Mouse (Mus musculus): Measurements from ENCODE around the gene Rpl11.

DNA sequence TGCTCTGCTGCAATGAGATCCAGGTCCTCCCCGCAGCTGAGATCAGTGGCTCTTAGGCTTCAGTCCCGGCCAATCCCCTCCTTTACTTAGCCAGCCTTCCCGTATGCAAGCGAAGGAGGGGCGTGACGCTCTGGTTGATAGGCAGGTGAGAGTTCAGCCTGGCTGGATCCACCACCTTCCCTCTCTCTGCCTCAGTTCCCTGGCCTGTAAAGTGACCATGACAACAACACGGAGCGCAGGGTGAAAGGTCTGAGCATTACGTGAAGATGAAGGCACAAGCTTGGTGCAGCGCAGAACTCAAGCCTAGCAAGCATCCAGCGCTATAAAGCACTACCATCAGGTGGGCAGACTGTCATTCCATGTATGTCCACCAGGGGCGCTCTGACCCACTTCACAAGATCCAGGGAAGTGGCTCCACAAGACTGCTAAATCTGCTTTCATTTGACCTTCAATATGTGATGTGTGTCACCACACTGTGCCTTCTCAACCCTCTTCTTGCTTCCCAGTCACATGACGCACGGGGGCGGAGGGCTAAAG is 18.0 kb upstream of the Rpl11 start:
- no peak for TF ChIP-seq POLR2A (IDR thresholded peaks at IDR 0.05; ENCODE audit: low read depth, low read length)
- peak; percentile 90; the same call in 1 of the 2 replicates for TF ChIP-seq CTCF (IDR thresholded peaks at IDR 0.05; ENCODE audit: extremely low read depth, insufficient read length, insufficient replicate concordance, low read depth, low read length)
